Mouse (Mus musculus) cerebellum, adult 2 months (tissue): Measurements from ENCODE around the gene Dkk3. TPM values are rescaled to one million over a fixed set of nuclear protein-coding genes. Genes with fewer than 3 reads are reported as not detected.
A peak's percentile ranks its signal among the peaks of the same experiment; 100 is the strongest.

ENCODE experiments used
- DNase-seq, 2 experiments: peaks; one replicate each; pipeline ENCODE4 v3.0.0; 2021
- H3K27ac ChIP-seq: fragments of 200-500 bp; 2 replicates; pipeline ENCODE4 v1.5.1; 2012; ENCODE audit warnings: low read length, control low read depth, inconsistent platforms; ENCODE audit not compliant: insufficient read depth
- H3K27me3 ChIP-seq: fragments of 200-500 bp; 2 replicates; pipeline ENCODE4 v1.6.1; 2012; ENCODE audit warnings: inconsistent platforms, mild to moderate bottlenecking, low read length, moderate library complexity; ENCODE audit not compliant: control insufficient read depth, insufficient read depth
- H3K4me1 ChIP-seq: fragments of 200-500 bp; 2 replicates; pipeline ENCODE4 v1.6.1; 2011; ENCODE audit warnings: low read length; ENCODE audit not compliant: control insufficient read depth, insufficient read depth
- H3K4me3 ChIP-seq: fragments of 200-500 bp; replicated peaks from 2 replicates; pipeline ENCODE3; 2011; ENCODE audit warnings: mild to moderate bottlenecking, low read depth, low read length, control low read depth; ENCODE audit not compliant: insufficient read depth
- CTCF ChIP-seq: fragments of 200-500 bp; IDR thresholded peaks from 2 replicates; pipeline ENCODE4 v1.5.1; 2011; ENCODE audit warnings: low read depth, mild to moderate bottlenecking, control low read depth, low read length, moderate library complexity, borderline replicate concordance; ENCODE audit not compliant: insufficient read depth
- POLR2A ChIP-seq: fragments of 200-500 bp; IDR thresholded peaks from 2 replicates; pipeline ENCODE4 v1.6.1; 2011; ENCODE audit warnings: low read length, control low read depth, borderline replicate concordance; ENCODE audit not compliant: insufficient read depth
- WGBS: fragments of 180-500 bp; shearing (Covaris S2); methylation state at CpG from one replicate; pipeline ENCODE4 v1.1.7; 2018; 5-methylcytosine and 5-hydroxymethylcytosine counted together
- polyA plus RNA-seq: library from polyadenylated mRNA; depleted of rRNA; stranded (reverse); fragments of >200 nt; gene quantifications from 2 replicates; pipeline ENCODE4 v1.2.3, GENCODE M21; 2012

The Dkk3 gene
- polyA plus RNA-seq, 1 experiment = 20.4 TPM

GRCm38 (mm10) chr7:112164430-112164829, 5.6 kb upstream of the Dkk3 start:
- no peak for DNase-seq
- Histone ChIP-seq H3K27ac (no peak overlapping the region), H3K4me1 (no peaks in the 10 kb centered on the region), H3K4me3 (no peak overlapping the region), H3K27me3 (no peaks in the 10 kb centered on the region)
- TF ChIP-seq CTCF (no peak), POLR2A (no peak)
- 86% methylated on average over 3 of the region's 3 CpGs for WGBS

GRCm38 (mm10) chr7:112159835-112160234, 978 bp upstream of the Dkk3 start:
- Histone ChIP-seq H3K4me3 (no peak overlapping the region), H3K27me3 (no peaks in the 10 kb centered on the region; the same call in 1 of the 2 replicates), H3K4me1 (no peaks in the 10 kb centered on the region), H3K27ac (no peak overlapping the region)
- no peak for TF ChIP-seq CTCF
- no peak for TF ChIP-seq POLR2A
- WGBS = 71% methylated on average over 5 of the region's 6 CpGs
- no peak for DNase-seq

DNA sequence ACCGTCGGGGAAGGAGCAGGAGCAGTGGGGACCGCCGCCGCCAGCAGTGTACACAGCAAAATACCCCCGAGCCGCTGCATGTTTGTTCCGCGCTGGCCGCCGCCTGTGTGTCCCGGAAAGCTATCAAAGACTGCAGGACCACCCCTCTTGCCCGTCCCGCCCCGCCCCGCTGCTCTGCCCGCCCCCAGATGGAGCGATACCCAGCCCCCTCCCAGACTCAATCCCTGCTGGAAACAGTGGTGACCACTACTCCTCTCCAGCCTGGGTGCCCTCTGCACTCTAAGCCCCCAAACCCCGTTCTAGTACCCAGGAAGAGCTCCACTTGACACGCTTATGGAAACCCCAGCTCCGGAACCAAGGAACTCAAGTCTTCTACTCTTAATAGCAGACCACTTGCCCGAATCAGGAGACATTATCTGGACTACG, 528 bp downstream of the Dkk3 start:
- 9% methylated on average over 23 of the region's 23 CpGs for WGBS
- Histone ChIP-seq H3K4me3 (no peak overlapping the region), H3K4me1 (no peaks in the 10 kb centered on the region), H3K27ac (no peak overlapping the region), H3K27me3 (no peaks in the 10 kb centered on the region; the same call in 1 of the 2 replicates)
- DNase-seq = no peak
- TF ChIP-seq POLR2A (no peak), CTCF (no peak)

- Histone ChIP-seq H3K27me3 (no peaks in the 10 kb centered on the region; the same call in 1 of the 2 replicates), H3K27ac (no peak overlapping the region), H3K4me1 (no peaks in the 10 kb centered on the region), H3K4me3 (peak overlapping the region; percentile 20)
- WGBS = 21% methylated on average over 23 of the region's 23 CpGs
- DNase-seq = no peak
- TF ChIP-seq POLR2A (no peak), CTCF (no peak)
Measured at GRCm38 (mm10) chr7:112157584-112158315, 1.1 kb downstream of the Dkk3 start.

DNA sequence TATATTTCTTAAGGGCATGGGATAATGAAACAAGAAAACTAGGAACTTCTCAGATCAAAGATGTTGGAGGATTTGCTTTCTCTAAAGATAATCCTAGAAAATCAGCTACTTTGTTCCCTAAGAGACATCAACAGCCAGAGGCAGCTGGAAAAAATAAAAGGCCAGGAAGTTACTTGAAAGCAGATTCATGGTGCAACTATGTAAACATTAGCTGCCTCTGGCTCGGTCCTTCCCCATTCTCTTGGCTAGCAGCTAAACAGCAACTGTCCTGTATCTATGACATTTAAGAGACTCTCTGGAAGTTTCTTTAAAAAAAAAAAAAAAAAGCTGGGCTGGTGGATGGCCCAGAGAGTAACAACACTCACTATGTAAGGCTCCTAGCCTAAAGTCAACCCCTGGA, 3.7 kb downstream of the Dkk3 start:
- 93% methylated on average over 1 of the region's 1 CpGs for WGBS
- H3K27me3 ChIP-seq = no peaks in the 10 kb centered on the region; the same call in 1 of the 2 replicates
- DNase-seq = no peak
- H3K4me1 ChIP-seq = no peaks in the 10 kb centered on the region
- no peak overlapping the region for H3K27ac ChIP-seq
- TF ChIP-seq POLR2A (no peak), CTCF (no peak)
- H3K4me3 ChIP-seq = no peak overlapping the region

DNA sequence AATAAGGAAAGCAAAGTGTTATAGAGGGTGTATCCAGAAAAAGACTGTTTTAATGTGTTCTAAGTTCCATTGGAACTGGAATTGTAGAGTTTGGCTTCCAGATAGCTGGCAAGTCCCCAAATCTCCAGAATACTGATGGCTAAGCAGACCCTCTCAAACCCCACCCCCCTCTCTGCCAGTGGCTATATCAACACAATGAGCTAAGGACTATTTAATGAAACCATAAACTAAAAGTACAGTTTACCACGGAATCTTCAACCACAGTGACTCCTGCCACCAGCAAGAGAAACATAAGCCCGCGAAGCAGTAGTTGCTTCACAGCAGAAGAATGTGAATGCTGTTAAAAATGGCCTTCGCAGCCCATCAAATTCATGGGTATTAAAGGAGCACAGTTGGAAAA, 4.4 kb downstream of the Dkk3 start:
- Histone ChIP-seq H3K27me3 (no peaks in the 10 kb centered on the region; the same call in 1 of the 2 replicates), H3K27ac (no peak overlapping the region), H3K4me1 (no peaks in the 10 kb centered on the region), H3K4me3 (no peak overlapping the region)
- TF ChIP-seq CTCF (no peak), POLR2A (no peak)
- WGBS = 81% methylated on average over 4 of the region's 4 CpGs
- DNase-seq = no peak

DNA sequence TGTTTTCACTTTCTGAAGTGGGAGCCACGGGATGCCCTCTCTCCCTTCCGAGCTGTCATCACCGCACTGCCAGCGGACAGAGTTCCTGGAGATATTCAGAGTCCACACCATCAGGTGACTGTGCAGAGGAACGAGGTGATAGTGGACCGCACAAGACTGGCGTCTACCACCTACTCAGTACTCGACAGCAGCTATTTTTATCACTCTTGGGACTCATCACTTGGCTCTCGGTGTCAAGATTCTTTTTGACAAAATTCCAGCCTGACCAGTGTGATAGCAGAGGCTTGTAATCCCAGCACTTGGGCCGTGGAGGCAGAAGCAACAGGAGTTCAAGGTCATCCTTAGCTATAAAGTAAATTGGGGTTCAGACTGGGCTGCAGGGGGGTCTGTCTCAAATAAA, 9.7 kb downstream of the Dkk3 start:
- Histone ChIP-seq H3K27ac (no peak overlapping the region), H3K4me1 (no peaks in the 10 kb centered on the region), H3K4me3 (no peak overlapping the region), H3K27me3 (no peaks in the 10 kb centered on the region)
- TF ChIP-seq POLR2A = no peak
- no peak for TF ChIP-seq CTCF
- WGBS = 59% methylated on average over 10 of the region's 10 CpGs
- DNase-seq = no peak

DNA sequence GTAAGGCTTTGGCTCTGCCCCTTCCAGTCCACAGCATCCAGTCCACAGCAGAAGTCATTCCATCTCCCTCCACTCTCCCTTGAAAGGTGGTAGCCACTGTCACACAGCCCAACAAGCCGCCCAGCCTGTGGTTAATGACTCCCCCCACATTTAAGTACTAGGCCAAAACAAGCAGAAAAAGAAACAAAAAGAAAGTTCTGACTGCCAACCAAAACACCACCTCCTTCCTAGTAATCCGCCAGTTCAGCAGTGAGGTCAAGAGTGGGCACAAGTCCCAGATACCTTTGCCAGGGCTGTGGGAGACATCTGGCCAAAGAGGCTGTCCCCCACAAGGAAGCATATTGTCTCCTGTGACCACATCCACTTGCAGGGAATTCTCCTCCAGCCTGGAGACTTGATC, 10.9 kb downstream of the Dkk3 start:
- 52% methylated on average over 2 of the region's 2 CpGs for WGBS
- no peaks in the 10 kb centered on the region for H3K27me3 ChIP-seq
- TF ChIP-seq POLR2A (no peak), CTCF (no peak)
- H3K4me1 ChIP-seq = no peaks in the 10 kb centered on the region
- DNase-seq = peak in 1 of 2 experiments; percentile 33
- no peak overlapping the region for H3K27ac ChIP-seq
- H3K4me3 ChIP-seq = no peak overlapping the region
